8 mouse cellular contexts compared by ENCODE assay signal in the genomic region with DNA sequence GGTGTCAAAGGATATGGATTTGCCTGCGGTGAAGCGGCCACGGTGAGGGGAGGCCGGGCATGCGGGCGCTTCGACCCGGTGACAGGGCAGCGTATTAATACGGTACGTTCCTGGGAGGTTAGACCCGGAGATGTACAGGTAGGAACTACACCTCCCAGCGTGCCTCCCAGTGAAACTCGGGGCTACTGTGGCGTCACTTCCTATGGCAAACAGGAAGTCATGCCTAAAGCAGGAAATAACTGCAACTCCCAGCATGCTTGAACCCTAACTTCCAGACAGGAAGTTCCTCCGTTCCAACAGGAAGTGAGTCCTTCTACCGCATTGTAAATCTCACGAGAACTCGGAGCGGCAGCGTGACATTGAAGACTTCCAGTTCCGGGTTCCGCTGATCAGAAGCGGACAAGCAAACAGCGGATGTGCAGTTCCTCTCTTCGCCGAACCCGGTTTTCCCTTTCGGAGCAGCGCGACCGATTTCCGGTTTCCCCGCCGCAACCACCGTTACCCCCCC.
DNase-seq lines count a peak whose midpoint lies in the region; ATAC-seq lines count a peak whose summit lies in the region.

No protein-coding gene starts in this region.

- peak overlapping the region; percentile 71 for H3K9ac ChIP-seq in hindbrain, embryonic 16.5 days (ENCODE audit: low read depth, low read length)

- H3K27me3 ChIP-seq in hindbrain, embryonic 16.5 days (replicated peaks; ENCODE audit: control insufficient read depth, insufficient read depth, low read length): no peaks in the 10 kb centered on the region

- ATAC-seq in hindbrain, embryonic 16.5 days: peak; percentile 91

- H3K4me3 ChIP-seq in hindbrain, embryonic 16.5 days (ENCODE audit: low read length): peak overlapping the region; percentile 68
- peak overlapping the region; percentile 79 for H3K4me3 ChIP-seq in macrophage (ENCODE audit: inconsistent target)

- H3K4me1 ChIP-seq in hindbrain, embryonic 16.5 days (ENCODE audit: control insufficient read depth, insufficient read depth, low read depth, low read length): peaks cover 4% of the 10 kb centered on the region

- peaks cover 2% of the 10 kb centered on the region; the same call in 1 of the 2 replicates for H3K9me3 ChIP-seq in hindbrain, embryonic 16.5 days (ENCODE audit: control insufficient read depth, low read length)

- peak; percentile 96 for DNase-seq in T-cell, adult 2 months (ENCODE audit: low spot score)
- peak; percentile 89 to 92 for DNase-seq in cerebellum, postnatal 25 days
- peak; percentile 72 to 86 for DNase-seq in frontal cortex, postnatal 25 days (ENCODE audit: low spot score in 2 of 2)
- DNase-seq in left cerebral cortex, adult 18-20 months (ENCODE audit: low spot score in 2 of 2): peak; percentile 91 to 92
- peak; percentile 97 for DNase-seq in right cerebral cortex, adult 18-20 months
- DNase-seq in urinary bladder, postnatal 10 days (ENCODE audit: low spot score): peak; percentile 54

- peaks cover 15% of the 10 kb centered on the region for H3K36me3 ChIP-seq in hindbrain, embryonic 16.5 days (ENCODE audit: control insufficient read depth, insufficient read depth, low read length)
- H3K36me3 ChIP-seq in macrophage (ENCODE audit: inconsistent target): peaks cover 27% of the 10 kb centered on the region

- peak overlapping the region; percentile 87 for H3K27ac ChIP-seq in hindbrain, embryonic 16.5 days (ENCODE audit: low read depth, low read length)
- peak overlapping the region; percentile 80 for H3K27ac ChIP-seq in macrophage

- WGBS in hindbrain, embryonic 16.5 days: 33% methylated on average over 34 of the region's 36 CpGs
- WGBS in macrophage (ENCODE audit: missing documents): 5% methylated on average over 36 of the region's 36 CpGs

- H3K4me2 ChIP-seq in hindbrain, embryonic 16.5 days (ENCODE audit: low read length): peak overlapping the region; percentile 69

- peaks cover 27% of the 10 kb centered on the region for H3K79me2 ChIP-seq in macrophage (ENCODE audit: inconsistent target)

Comparison
In these comparisons a context has a peak if more than half of its experiments do, and no peak if none do; other contexts are left out.
1. Peak in every context shown above with its lines: DNase-seq, ATAC-seq, H3K4me3 ChIP-seq and H3K27ac ChIP-seq.